Mouse (Mus musculus) lung, postnatal 0 days (tissue): Measurements from ENCODE around the gene Aph1a.

Source experiments
- CTCF ChIP-seq: IDR thresholded peaks from 2 replicates; pipeline ENCODE4 v1.5.1; 2016; ENCODE audit warnings: antibody characterized with exemption, mild to moderate bottlenecking
- EP300 ChIP-seq: IDR thresholded peaks from 2 replicates; pipeline ENCODE4 v1.6.1; 2016; ENCODE audit warnings: antibody characterized with exemption, mild to moderate bottlenecking, control low read depth

DNA sequence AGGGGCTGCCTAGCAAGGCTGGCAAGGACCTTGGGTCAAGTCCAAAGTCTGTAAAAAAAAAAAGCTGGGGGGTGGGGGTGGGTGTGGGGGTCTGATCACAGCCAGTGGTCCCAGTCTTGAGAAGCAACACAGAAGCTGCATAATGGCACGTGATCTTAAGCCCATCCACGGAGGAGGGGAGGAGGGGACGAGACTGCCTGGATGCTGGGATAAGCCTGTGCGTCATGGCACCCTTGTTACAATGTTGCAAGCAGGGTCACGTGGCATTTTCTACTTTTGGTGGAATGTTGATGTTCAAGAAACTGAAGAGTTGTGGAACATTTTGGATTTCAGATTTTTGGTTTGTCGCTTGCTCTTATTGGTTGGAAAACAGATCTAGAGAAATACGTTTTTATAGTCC is 49.5 kb downstream of the Aph1a start:
- TF ChIP-seq CTCF: no peak
- no peak for TF ChIP-seq EP300
